ENCODE assay signal across 28 mouse cellular contexts in genomic region chr10:13493978-13494686, GRCm38 (mm10). TPM values are rescaled to one million over a fixed set of nuclear protein-coding genes. Genes with fewer than 3 reads are reported as not detected.
DNase-seq lines count a peak whose midpoint lies in the region; ATAC-seq lines count a peak whose summit lies in the region.
"Had no signal": no experiment of that assay in that cellular context is flagged by ENCODE, and none has a peak within 500 bp of the region (broad histone marks: within the 10 kb centered on the region; RNA-seq: fewer than 3 reads in every experiment).

No protein-coding gene starts in this region.

- H3K9me3 ChIP-seq in intestine, embryonic 16.5 days (ENCODE audit: control insufficient read depth, low read length), result no peaks in the 10 kb centered on the region
- H3K9me3 ChIP-seq in midbrain, embryonic 11.5 days (ENCODE audit: control insufficient read depth, low read length), result no peaks in the 10 kb centered on the region
- H3K9me3 ChIP-seq: forebrain, embryonic 12.5 days; heart, embryonic 13.5 days; liver, embryonic 12.5 days; neural tube, embryonic 15.5 days had no signal

- WGBS in intestine, embryonic 16.5 days, result 75% methylated on average over 9 of the region's 9 CpGs
- WGBS in midbrain, embryonic 11.5 days, result 88% methylated on average over 9 of the region's 9 CpGs

- H3K4me1 ChIP-seq in intestine, embryonic 16.5 days (ENCODE audit: control insufficient read depth, insufficient read depth, low read length), result no peaks in the 10 kb centered on the region
- no peaks in the 10 kb centered on the region for H3K4me1 ChIP-seq in midbrain, embryonic 11.5 days (ENCODE audit: control insufficient read depth, insufficient read depth, low read length)
- H3K4me1 ChIP-seq: forebrain, embryonic 12.5 days; liver, embryonic 12.5 days; neural tube, embryonic 15.5 days had no signal

- H3K36me3 ChIP-seq in intestine, embryonic 16.5 days (ENCODE audit: control insufficient read depth, insufficient read depth, low read length), result no peaks in the 10 kb centered on the region
- no peaks in the 10 kb centered on the region for H3K36me3 ChIP-seq in midbrain, embryonic 11.5 days (ENCODE audit: control insufficient read depth, insufficient read depth, low read length)
- H3K36me3 ChIP-seq: forebrain, embryonic 12.5 days; heart, embryonic 13.5 days; liver, embryonic 12.5 days; neural tube, embryonic 15.5 days had no signal

- no peak overlapping the region for H3K4me3 ChIP-seq in intestine, embryonic 16.5 days (ENCODE audit: low read length)
- H3K4me3 ChIP-seq in midbrain, embryonic 11.5 days (ENCODE audit: low read depth, low read length), result no peak overlapping the region
- H3K4me3 ChIP-seq: erythroblast, embryonic 14.5 days; forebrain, embryonic 12.5 days; heart, embryonic 13.5 days; layer of hippocampus, adult 2 months; left cerebral cortex, adult 2 months; liver, embryonic 12.5 days; neural tube, embryonic 15.5 days had no signal

- H3K27ac ChIP-seq in intestine, embryonic 16.5 days (ENCODE audit: low read length), result peak overlapping the region; percentile 68; the same call in 1 of the 2 replicates
- no peak overlapping the region for H3K27ac ChIP-seq in midbrain, embryonic 11.5 days (ENCODE audit: low read depth, low read length)
- H3K27ac ChIP-seq: forebrain, embryonic 12.5 days; heart, embryonic 13.5 days; hindbrain, embryonic 14.5 days; layer of hippocampus, adult 2 months; left cerebral cortex, adult 2 months; liver, embryonic 12.5 days; macrophage; neural tube, embryonic 15.5 days; stomach, postnatal 0 days had no signal

- peak; percentile 93 for ATAC-seq in intestine, embryonic 16.5 days
- ATAC-seq in midbrain, embryonic 11.5 days (ENCODE audit: low FRiP score), result no peak
- ATAC-seq: CD4-positive, CD25-positive, alpha-beta regulatory T cell, adult 4 months; forebrain, postnatal 0 days; liver, embryonic 12.5 days; liver, postnatal 0 days had no signal

- no peak overlapping the region for H3K9ac ChIP-seq in intestine, embryonic 16.5 days (ENCODE audit: low read depth, low read length)
- H3K9ac ChIP-seq in midbrain, embryonic 11.5 days (ENCODE audit: low read length), result no peak overlapping the region
- H3K9ac ChIP-seq: forebrain, embryonic 12.5 days; forebrain, postnatal 0 days; heart, embryonic 13.5 days; hindbrain, embryonic 14.5 days; liver, embryonic 12.5 days; liver, postnatal 0 days; neural tube, embryonic 15.5 days had no signal

- peak; percentile 71 for DNase-seq in kidney, adult 8-10 months
- DNase-seq in kidney, postnatal 10 days, result peak; percentile 33
- peak; percentile 65 for DNase-seq in yolk sac, embryonic 10.5 days (ENCODE audit: low spot score)
- no peak for DNase-seq in retina, embryonic 14.5 days (ENCODE audit: low spot score)
- no peak for DNase-seq in left cerebral cortex, adult 8-10 months (ENCODE audit: low spot score in 2 of 2)
- no peak for DNase-seq in midbrain, embryonic 11.5 days (ENCODE audit: low spot score, missing footprints)
- DNase-seq: adrenal gland, postnatal 36 days; cerebellum, adult 2 months; cerebellum, postnatal 14 days; forebrain, postnatal 0 days; gastrocnemius, postnatal 10 days; heart, postnatal 10 days; liver, postnatal 0 days; midbrain, embryonic 14.5 days; thymus, adult 18-20 months; thymus, postnatal 36 days had no signal

- H3K27me3 ChIP-seq in intestine, embryonic 16.5 days (replicated peaks; ENCODE audit: control insufficient read depth, insufficient read depth, low read length), result no peaks in the 10 kb centered on the region
- H3K27me3 ChIP-seq in midbrain, embryonic 11.5 days (ENCODE audit: control insufficient read depth, insufficient read depth, low read length), result no peaks in the 10 kb centered on the region
- H3K27me3 ChIP-seq: forebrain, embryonic 12.5 days; heart, embryonic 13.5 days; neural tube, embryonic 15.5 days had no signal

- H3K4me2 ChIP-seq in intestine, embryonic 16.5 days (ENCODE audit: low read depth, low read length), result 0 out of 2 replicates have a peak overlapping the region, but pooled peaks have one; percentile 16
- no peak overlapping the region for H3K4me2 ChIP-seq in midbrain, embryonic 11.5 days
- H3K4me2 ChIP-seq: forebrain, embryonic 12.5 days; heart, embryonic 13.5 days; hindbrain, embryonic 14.5 days; liver, embryonic 12.5 days; neural tube, embryonic 15.5 days had no signal

RNA-seq across cellular contexts. Expression of gene Fuca2, which starts 5.2 kb away (rescaled TPM):
- polyA plus RNA-seq in intestine, embryonic 16.5 days (2015; fragmentation: Nextera tagmentation; extraction: Ambion mirVana), result 232 and 330 TPM in 2 replicates
- total RNA-seq in left cerebral cortex, adult 8-10 months (2022), result 10 to 100 TPM; 44.0 to 49.2 (median 48.1) TPM
- 21.9 and 26.0 TPM in 2 replicates for polyA plus RNA-seq in midbrain, embryonic 11.5 days (2014; fragmentation: Nextera tagmentation; extraction: Ambion mirVana)

RNA-seq across cellular contexts. Expression of gene Phactr2, which starts 19.9 kb away (rescaled TPM):
- polyA plus RNA-seq in intestine, embryonic 16.5 days (2015; fragmentation: Nextera tagmentation; extraction: Ambion mirVana), result 10.0 and 11.5 TPM in 2 replicates
- total RNA-seq in left cerebral cortex, adult 8-10 months (2022), result 10 to 100 TPM; 23.1 to 26.1 (median 24.9) TPM
- polyA plus RNA-seq in midbrain, embryonic 11.5 days (2014; fragmentation: Nextera tagmentation; extraction: Ambion mirVana), result 13.7 and 14.2 TPM in 2 replicates

RNA-seq across cellular contexts. Expression of gene Adat2, which starts 58.6 kb away (rescaled TPM):
- 3.1 and 3.3 TPM in 2 replicates for polyA plus RNA-seq in intestine, embryonic 16.5 days (2015; fragmentation: Nextera tagmentation; extraction: Ambion mirVana)
- 1 to 10 TPM; 9.2 to 9.8 (median 9.4) TPM for total RNA-seq in left cerebral cortex, adult 8-10 months (2022)
- 3.1 and 4.9 TPM in 2 replicates for polyA plus RNA-seq in midbrain, embryonic 11.5 days (2014; fragmentation: Nextera tagmentation; extraction: Ambion mirVana)

RNA-seq across cellular contexts. Expression of gene Pex3, which starts 58.8 kb away (rescaled TPM):
- polyA plus RNA-seq in intestine, embryonic 16.5 days (2015; fragmentation: Nextera tagmentation; extraction: Ambion mirVana), result 20.9 and 22.4 TPM in 2 replicates
- total RNA-seq in left cerebral cortex, adult 8-10 months (2022), result 10 to 100 TPM; 26.6 to 34.2 (median 31.0) TPM
- polyA plus RNA-seq in midbrain, embryonic 11.5 days (2014; fragmentation: Nextera tagmentation; extraction: Ambion mirVana), result 27.0 and 28.2 TPM in 2 replicates

Comparison
In these comparisons a context has a peak if more than half of its experiments do, and no peak if none do; other contexts are left out.
1. DNase-seq: peak in kidney, adult 8-10 months (2 of 2), kidney, postnatal 10 days (single experiment) and yolk sac, embryonic 10.5 days (single experiment); none in retina, embryonic 14.5 days (single experiment), left cerebral cortex, adult 8-10 months (0 of 2) and midbrain, embryonic 11.5 days (single experiment).